ENCODE assay signal across 8 mouse cellular contexts in the genomic region with DNA sequence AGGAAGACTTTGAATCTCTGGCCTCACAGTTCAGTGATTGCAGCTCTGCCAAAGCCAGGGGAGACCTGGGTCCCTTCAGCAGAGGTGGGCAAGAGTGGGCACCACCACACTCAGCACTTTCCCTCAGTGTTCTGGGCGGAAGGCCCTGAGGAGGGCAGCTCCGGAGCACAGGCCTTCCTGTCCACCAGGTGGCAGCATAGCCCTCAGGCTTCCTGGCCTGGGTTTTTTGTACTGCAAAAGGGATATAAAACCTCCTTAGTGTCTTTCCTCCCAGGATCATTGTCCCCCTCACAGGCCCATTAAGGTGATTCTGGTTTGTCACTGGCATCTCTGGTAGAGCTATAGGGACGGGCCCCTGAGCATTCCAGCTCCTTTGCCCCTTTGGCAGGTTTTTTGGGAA. TPM values are rescaled to one million over a fixed set of nuclear protein-coding genes. Genes with fewer than 3 reads are reported as not detected.
DNase-seq lines count a peak whose midpoint lies in the region; ATAC-seq and TF ChIP-seq lines count a peak whose summit lies in the region.

No protein-coding gene starts in this region.

- DNase-seq in urinary bladder, postnatal 25 days (ENCODE audit: low spot score): peak; percentile 64
- DNase-seq in urinary bladder, postnatal 10 days (ENCODE audit: low spot score): no peak
- peak; percentile 53 for DNase-seq in cerebellum, adult 8-10 months
- DNase-seq in frontal cortex, postnatal 14 days (ENCODE audit: low spot score in 2 of 2): peak; percentile 70 to 79
- peak; percentile 55 for DNase-seq in lung, adult 2 months
- DNase-seq in thymus, postnatal 25 days: peak; percentile 76

- peak; percentile 42; the same call in 1 of the 2 replicates for ATAC-seq in kidney, embryonic 16.5 days (ENCODE audit: low FRiP score, low TSS enrichment)
- ATAC-seq in neutrophil, adult 5-6 weeks (ENCODE audit: extremely low read depth, insufficient number of reproducible peaks, low FRiP score, poor library complexity, severe bottlenecking): peak; percentile 31; the same call in 1 of the 2 replicates

- no peak overlapping the region for H3K27ac ChIP-seq in kidney, embryonic 16.5 days (ENCODE audit: low read length)

- H3K4me1 ChIP-seq in kidney, embryonic 16.5 days (ENCODE audit: insufficient read depth, low read length): peaks cover 27% of the 10 kb centered on the region
- no peaks in the 10 kb centered on the region for H3K4me1 ChIP-seq in lung, adult 2 months (ENCODE audit: control insufficient read depth, insufficient read depth, low read length)

- WGBS in kidney, embryonic 16.5 days: 54% methylated on average over 3 of the region's 3 CpGs
- 54% methylated on average over 3 of the region's 3 CpGs for WGBS in lung, adult 2 months

- no peak overlapping the region for H3K4me2 ChIP-seq in kidney, embryonic 16.5 days (replicated peaks; ENCODE audit: low read depth, low read length)

- TF ChIP-seq CTCF in lung, adult 2 months (IDR thresholded peaks at IDR 0.05; ENCODE audit: insufficient read depth, low read length): peak; percentile 74

- peaks cover 50% of the 10 kb centered on the region for H3K36me3 ChIP-seq in kidney, embryonic 16.5 days (ENCODE audit: insufficient read depth, low read length)

- no peak for TF ChIP-seq POLR2A in lung, adult 2 months (IDR thresholded peaks at IDR 0.05; ENCODE audit: borderline replicate concordance, extremely low read depth, low read depth, low read length)

- H3K27me3 ChIP-seq in kidney, embryonic 16.5 days (ENCODE audit: insufficient read depth, low read length): no peaks in the 10 kb centered on the region

- no peak overlapping the region for H3K9ac ChIP-seq in kidney, embryonic 16.5 days (replicated peaks; ENCODE audit: low read length)

- H3K9me3 ChIP-seq in kidney, embryonic 16.5 days (ENCODE audit: low read length): no peaks in the 10 kb centered on the region

- H3K4me3 ChIP-seq in kidney, embryonic 16.5 days (ENCODE audit: low read length): no peak overlapping the region
- H3K4me3 ChIP-seq in lung, adult 2 months (replicated peaks; ENCODE audit: extremely low read depth, low read depth, low read length): no peak overlapping the region

RNA-seq across cellular contexts. Expression of a gene that starts 10.4 kb away (rescaled TPM):
- polyA plus RNA-seq in kidney, embryonic 16.5 days (2015; fragmentation: Nextera tagmentation; extraction: Ambion mirVana): 55.8 and 61.2 TPM in 2 replicates
- polyA plus RNA-seq in lung, adult 2 months (2012; rRNA removed): 14.8 and 17.9 TPM in 2 replicates
- total RNA-seq in neutrophil, adult 5-6 weeks (2017): 9.8 and 11.5 TPM in 2 replicates

RNA-seq across cellular contexts. Expression of a gene that starts 17.8 kb away (rescaled TPM):
- polyA plus RNA-seq in kidney, embryonic 16.5 days (2015; fragmentation: Nextera tagmentation; extraction: Ambion mirVana): 20.5 and 24.5 TPM in 2 replicates
- polyA plus RNA-seq in lung, adult 2 months (2012; rRNA removed): 55.6 and 59.7 TPM in 2 replicates
- 32.3 and 36.5 TPM in 2 replicates for total RNA-seq in neutrophil, adult 5-6 weeks (2017)

RNA-seq across cellular contexts. Expression of a gene that starts 19.6 kb away (rescaled TPM):
- 331 and 349 TPM in 2 replicates for polyA plus RNA-seq in kidney, embryonic 16.5 days (2015; fragmentation: Nextera tagmentation; extraction: Ambion mirVana)
- 172 and 176 TPM in 2 replicates for polyA plus RNA-seq in lung, adult 2 months (2012; rRNA removed)
- total RNA-seq in neutrophil, adult 5-6 weeks (2017): 154 and 184 TPM in 2 replicates
